Mouse (Mus musculus) forebrain, embryonic 11.5 days (tissue): Measurements from ENCODE around the gene Zfp598. TPM values are rescaled to one million over a fixed set of nuclear protein-coding genes. Genes with fewer than 3 reads are reported as not detected.

Experiments used
- ATAC-seq: fragments of 200-750 bp; cut with Nextera tagmentation; replicated peaks from 2 replicates; pipeline ENCODE4 v1.8.0; 2017; ENCODE audit warnings: moderate TSS enrichment; ENCODE audit not compliant: low FRiP score
- DNase-seq: peaks from one replicate; pipeline ENCODE4 v3.0.0-alpha.2; 2017; ENCODE audit warnings: low spot score
- H3K27ac ChIP-seq: fragments of 300-500 bp; sonication (generic); 2 replicates; pipeline ENCODE4 v1.5.1; 2014; ENCODE audit warnings: low read depth, low read length
- H3K27me3 ChIP-seq: fragments of 300-500 bp; sonication (generic); 2 replicates; pipeline ENCODE4 v1.6.1; 2014; ENCODE audit warnings: mild to moderate bottlenecking, low read length, mixed read lengths; ENCODE audit not compliant: control insufficient read depth, insufficient read depth
- H3K36me3 ChIP-seq: fragments of 300-500 bp; sonication (generic); 2 replicates; pipeline ENCODE4 v1.6.1; 2014; ENCODE audit warnings: mild to moderate bottlenecking, low read length, moderate library complexity, mixed read lengths; ENCODE audit not compliant: control insufficient read depth, insufficient read depth
- H3K4me1 ChIP-seq: fragments of 300-500 bp; sonication (generic); replicated peaks from 2 replicates; pipeline ENCODE4 v1.6.1; 2014; ENCODE audit warnings: low read length, mixed read lengths; ENCODE audit not compliant: control insufficient read depth, insufficient read depth
- H3K4me2 ChIP-seq: fragments of 300-500 bp; sonication (generic); 2 replicates; pipeline ENCODE4 v1.6.1; 2014; ENCODE audit warnings: low read depth, mild to moderate bottlenecking, low read length, moderate library complexity, mixed read lengths; ENCODE audit not compliant: severe bottlenecking
- H3K4me3 ChIP-seq: fragments of 300-500 bp; sonication (generic); 2 replicates; pipeline ENCODE4 v1.5.1; 2014; ENCODE audit warnings: low read depth, low read length
- H3K9ac ChIP-seq: fragments of 300-500 bp; sonication (generic); 2 replicates; pipeline ENCODE4 v1.6.1; 2014; ENCODE audit warnings: low read length
- H3K9me3 ChIP-seq: fragments of 300-500 bp; sonication (generic); 2 replicates; pipeline ENCODE4 v1.6.1; 2016; ENCODE audit warnings: low read length, mixed read lengths; ENCODE audit not compliant: control insufficient read depth
- WGBS: fragments of 180-500 bp; shearing (Covaris S2); extraction: QIAGEN DNeasy Blood & Tissue Kit; methylation state at CpG from one replicate; pipeline ENCODE4 v1.1.7; 2014; 5-methylcytosine and 5-hydroxymethylcytosine counted together
- polyA plus RNA-seq: library from polyadenylated mRNA; unstranded; fragments of >200 nt; fragmentation: Nextera tagmentation; extraction: Ambion mirVana; gene quantifications from 2 replicates; pipeline ENCODE4 v1.2.1, GENCODE M21; 2014

The Zfp598 gene
- polyA plus RNA-seq, 1 experiment from 2014 or later = 37.6 TPM

GRCm38 (mm10) chr17:24635694-24636093, 33.8 kb upstream of the Zfp598 start:
- H3K27ac ChIP-seq = no peak overlapping the region
- H3K9ac ChIP-seq = no peak overlapping the region
- H3K9me3 ChIP-seq = no peaks in the 10 kb centered on the region
- no peak overlapping the region for H3K4me2 ChIP-seq
- H3K27me3 ChIP-seq = no peaks in the 10 kb centered on the region
- H3K4me1 ChIP-seq = peaks cover 15% of the 10 kb centered on the region; the same call in 1 of the 2 replicates
- ATAC-seq = no peak
- H3K4me3 ChIP-seq = no peak overlapping the region
- 98% methylated on average over 5 of the region's 5 CpGs for WGBS
- H3K36me3 ChIP-seq = no peaks in the 10 kb centered on the region
- DNase-seq = no peak

- H3K27me3 ChIP-seq = no peaks in the 10 kb centered on the region
- H3K36me3 ChIP-seq = no peaks in the 10 kb centered on the region
- DNase-seq (no peak), ATAC-seq (no peak)
- H3K4me2 ChIP-seq = no peak overlapping the region
- WGBS = 68% methylated on average over 5 of the region's 5 CpGs
- no peaks in the 10 kb centered on the region for H3K9me3 ChIP-seq
- H3K27ac ChIP-seq = no peak overlapping the region
- H3K9ac ChIP-seq = no peak overlapping the region
- H3K4me1 ChIP-seq = peaks cover 10% of the 10 kb centered on the region; the same call in 1 of the 2 replicates
- no peak overlapping the region for H3K4me3 ChIP-seq
Measured at GRCm38 (mm10) chr17:24636781-24637481, 32.6 kb upstream of the Zfp598 start.

- no peak overlapping the region for H3K9ac ChIP-seq
- H3K9me3 ChIP-seq = no peaks in the 10 kb centered on the region
- H3K27me3 ChIP-seq = no peaks in the 10 kb centered on the region
- H3K27ac ChIP-seq = no peak overlapping the region
- no peak overlapping the region for H3K4me3 ChIP-seq
- WGBS = 91% methylated on average over 4 of the region's 4 CpGs
- H3K4me1 ChIP-seq = peaks cover 5% of the 10 kb centered on the region; the same call in 1 of the 2 replicates
- H3K36me3 ChIP-seq = no peaks in the 10 kb centered on the region
- no peak overlapping the region for H3K4me2 ChIP-seq
- DNase-seq (no peak), ATAC-seq (no peak)
Measured at GRCm38 (mm10) chr17:24638214-24638613, 31.3 kb upstream of the Zfp598 start.

GRCm38 (mm10) chr17:24638840-24639239, 30.6 kb upstream of the Zfp598 start:
- Histone ChIP-seq H3K4me2 (no peak overlapping the region), H3K36me3 (no peaks in the 10 kb centered on the region), H3K9ac (no peak overlapping the region), H3K27ac (no peak overlapping the region), H3K9me3 (no peaks in the 10 kb centered on the region), H3K4me3 (no peak overlapping the region), H3K27me3 (no peaks in the 10 kb centered on the region), H3K4me1 (peaks cover under 1% of the 10 kb centered on the region; the same call in 1 of the 2 replicates)
- DNase-seq = no peak
- no peak for ATAC-seq
- WGBS = 68% methylated on average over 9 of the region's 9 CpGs

- ATAC-seq = no peak
Measured at GRCm38 (mm10) chr17:24639571-24639988, 29.9 kb upstream of the Zfp598 start.

GRCm38 (mm10) chr17:24640119-24640518, 29.4 kb upstream of the Zfp598 start:
- DNase-seq (no peak), ATAC-seq (no peak)
- WGBS = 86% methylated on average over 7 of the region's 7 CpGs
- no peak overlapping the region for H3K4me2 ChIP-seq
- no peak overlapping the region for H3K9ac ChIP-seq
- no peaks in the 10 kb centered on the region for H3K9me3 ChIP-seq
- H3K27me3 ChIP-seq = no peaks in the 10 kb centered on the region
- H3K4me3 ChIP-seq = no peak overlapping the region
- H3K36me3 ChIP-seq = no peaks in the 10 kb centered on the region
- H3K27ac ChIP-seq = no peak overlapping the region
- H3K4me1 ChIP-seq = no peaks in the 10 kb centered on the region

More at GRCm38 (mm10) chr17:24639571-24639988, 29.9 kb upstream of the Zfp598 start:
- no peak overlapping the region for H3K9ac ChIP-seq
- no peak for DNase-seq
- no peaks in the 10 kb centered on the region for H3K27me3 ChIP-seq
- WGBS = 83% methylated on average over 5 of the region's 5 CpGs
- H3K27ac ChIP-seq = no peak overlapping the region
- H3K4me1 ChIP-seq = no peaks in the 10 kb centered on the region
- H3K9me3 ChIP-seq = no peaks in the 10 kb centered on the region
- H3K4me2 ChIP-seq = no peak overlapping the region
- H3K36me3 ChIP-seq = no peaks in the 10 kb centered on the region
- H3K4me3 ChIP-seq = no peak overlapping the region

- no peak overlapping the region for H3K4me3 ChIP-seq
- ATAC-seq (no peak), DNase-seq (no peak)
- 96% methylated on average over 15 of the region's 15 CpGs for WGBS
- H3K27ac ChIP-seq = no peak overlapping the region
- no peaks in the 10 kb centered on the region for H3K27me3 ChIP-seq
- H3K36me3 ChIP-seq = no peaks in the 10 kb centered on the region
- no peak overlapping the region for H3K9ac ChIP-seq
- no peaks in the 10 kb centered on the region for H3K9me3 ChIP-seq
- no peaks in the 10 kb centered on the region for H3K4me1 ChIP-seq
- H3K4me2 ChIP-seq = no peak overlapping the region
Measured at GRCm38 (mm10) chr17:24640581-24640980, 28.9 kb upstream of the Zfp598 start.

GRCm38 (mm10) chr17:24641944-24642343, 27.5 kb upstream of the Zfp598 start:
- DNase-seq (no peak), ATAC-seq (no peak)
- Histone ChIP-seq H3K9ac (no peak overlapping the region), H3K27me3 (no peaks in the 10 kb centered on the region), H3K36me3 (no peaks in the 10 kb centered on the region), H3K4me3 (no peak overlapping the region), H3K4me1 (no peaks in the 10 kb centered on the region), H3K4me2 (no peak overlapping the region), H3K9me3 (no peaks in the 10 kb centered on the region), H3K27ac (no peak overlapping the region)
- 94% methylated on average over 14 of the region's 14 CpGs for WGBS

GRCm38 (mm10) chr17:24642791-24643343, 26.6 kb upstream of the Zfp598 start:
- H3K27ac ChIP-seq = no peak overlapping the region
- whole genome bisulfite sequencing = 83% methylated on average over 6 of the region's 6 CpGs
- DNase-seq = no peak
- no peaks in the 10 kb centered on the region for H3K36me3 ChIP-seq
- H3K27me3 ChIP-seq = no peaks in the 10 kb centered on the region
- no peaks in the 10 kb centered on the region for H3K4me1 ChIP-seq
- H3K4me3 ChIP-seq = no peak overlapping the region
- H3K9me3 ChIP-seq = no peaks in the 10 kb centered on the region
- ATAC-seq = no peak
- H3K9ac ChIP-seq = no peak overlapping the region
- no peak overlapping the region for H3K4me2 ChIP-seq
